Mouse (Mus musculus): ENCODE data around the gene Adh4.

DNA sequence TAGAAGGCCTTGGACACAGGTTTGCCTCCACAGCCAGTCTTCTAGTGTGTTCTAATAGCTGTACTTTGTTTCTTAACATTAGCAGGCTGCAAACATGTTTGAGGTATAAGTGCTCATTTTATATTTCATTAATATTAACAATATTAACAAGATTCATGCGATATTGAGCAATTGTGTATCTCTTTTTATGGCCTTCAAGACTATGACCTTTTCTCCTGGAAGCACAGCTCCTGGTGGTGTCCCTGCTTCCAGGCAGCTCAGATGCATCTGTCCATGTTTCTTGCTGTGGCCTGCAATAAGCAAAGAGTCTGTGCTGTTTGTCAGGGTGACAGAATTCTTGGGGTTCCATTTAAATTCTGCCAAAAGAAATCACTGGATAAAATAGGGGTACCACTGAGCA lies 5.7 kb upstream of the Adh4 start:
- TF ChIP-seq GATA1 (IDR thresholded peaks at IDR 0.05; ENCODE audit: low read length) (no peak), TAL1 (IDR thresholded peaks at IDR 0.05; ENCODE audit: low read length) (no peak)
